Mouse (Mus musculus) layer of hippocampus, postnatal 10 days (tissue): ENCODE measurements around the gene Slc44a5. TPM values are rescaled to one million over a fixed set of nuclear protein-coding genes. Genes with fewer than 3 reads are reported as not detected.

Experiments used
- DNase-seq, 2 experiments: peaks; one replicate each; pipeline ENCODE4 v3.0.0; 2021; ENCODE audit warnings: low spot score in 2 of 2
- long read RNA-seq: library from polyadenylated mRNA; stranded (forward); transcript quantifications from one replicate; pipeline ENCODE4 v2.0.0, GENCODE M21; 2023
- total RNA-seq, 2 experiments: library from RNA; stranded (reverse); gene quantifications; 2 replicates each; pipeline ENCODE4 v1.2.3; 2021

The Slc44a5 gene
- total RNA-seq: 10 to 100 TPM; 45.5 to 48.6 TPM
- long read RNA-seq, partial matches to known transcripts: 4 of 12 reads
- long read RNA-seq, other reads (novel, unspliced or antisense): 8 of 12 reads

DNA sequence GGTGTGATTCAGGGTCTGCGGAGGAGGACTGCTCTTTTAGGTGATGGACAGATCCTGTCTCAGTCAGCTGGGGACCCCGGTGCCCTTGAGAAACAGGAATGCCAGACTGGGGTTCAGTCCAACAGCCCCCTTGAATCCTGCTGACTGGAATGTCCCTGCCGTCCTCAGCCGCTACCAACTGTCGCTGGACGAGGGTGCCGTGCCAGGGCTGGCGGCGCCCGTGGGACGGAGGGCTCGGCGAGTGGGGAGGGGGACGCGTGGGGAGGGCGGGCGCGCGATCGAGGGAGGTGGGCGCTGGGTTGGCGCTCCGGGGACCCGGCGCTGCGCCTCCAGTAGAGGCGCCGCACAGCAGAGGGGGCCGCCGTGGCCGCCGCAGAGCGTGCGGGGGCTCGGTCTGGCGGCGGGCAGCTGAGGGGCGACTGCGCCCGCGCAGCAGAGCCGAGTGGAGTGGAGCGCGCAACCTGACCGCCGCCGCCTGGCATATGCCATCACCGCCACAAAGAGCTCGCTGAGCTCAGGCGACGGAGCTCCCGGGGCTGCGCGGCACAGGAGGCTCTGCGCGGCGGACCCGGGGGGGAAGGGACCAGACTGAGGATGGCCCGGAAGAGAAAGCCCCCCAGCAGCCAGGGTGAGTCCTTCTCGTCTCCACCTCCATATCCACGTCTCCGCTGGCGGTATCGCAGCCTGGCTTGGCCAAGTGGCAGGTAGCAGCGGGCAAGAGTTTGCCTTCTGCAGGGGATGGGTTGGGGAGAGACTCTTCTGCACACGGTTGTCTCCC is at the start of gene Slc44a5:
Gene Slc44a5, plus strand, starts transcription at position 266 of the 778 bp plus-strand sequence.
- DNase-seq: peak; percentile 58 to 71

GRCm38 (mm10) chr3:153926333-153926732 is 46.9 kb upstream of the Slc44a5 start:
- DNase-seq: no peak

GRCm38 (mm10) chr3:153929526-153929925 is 43.7 kb upstream of the Slc44a5 start:
- DNase-seq: no peak

DNA sequence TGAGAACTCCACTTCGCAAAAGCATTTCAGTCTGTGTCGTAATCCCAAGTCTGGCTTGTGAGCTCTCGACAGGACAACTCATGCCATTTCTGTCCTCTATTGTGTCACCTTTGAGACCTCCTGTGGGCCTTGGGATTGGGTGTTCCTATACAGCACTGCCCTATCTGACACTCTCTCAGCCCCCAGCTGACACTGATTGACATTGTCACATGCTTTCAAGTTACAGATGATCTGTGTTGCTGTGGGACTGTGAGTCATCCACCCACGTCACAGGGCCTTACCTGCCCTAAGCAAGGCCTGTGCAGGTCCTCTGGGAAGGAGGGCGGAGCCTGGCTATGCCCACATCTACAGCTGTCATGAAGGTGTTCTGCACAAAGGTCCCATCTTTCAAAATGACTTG is 40.8 kb upstream of the Slc44a5 start:
- DNase-seq: no peak

DNA sequence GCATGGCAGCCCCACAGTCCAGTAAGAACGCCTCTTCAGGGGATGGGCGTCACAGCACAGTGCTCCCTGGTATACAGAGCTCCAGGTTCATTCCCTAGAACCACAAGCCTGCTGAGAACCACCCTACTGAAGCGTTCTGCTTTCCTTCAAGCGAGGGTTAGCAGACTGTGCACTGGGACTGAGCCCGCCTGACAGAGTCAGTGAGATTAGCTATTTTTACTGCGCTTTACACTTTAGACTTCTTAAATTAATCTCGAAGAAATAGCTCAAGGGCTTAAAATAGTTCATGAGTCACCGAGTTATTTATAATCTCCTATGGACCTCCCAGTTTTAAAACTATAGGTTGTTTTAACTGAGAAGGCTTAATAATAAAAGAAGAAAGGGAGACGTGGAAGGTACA is 37.4 kb upstream of the Slc44a5 start:
- no peak for DNase-seq

- DNase-seq: no peak
Observed at GRCm38 (mm10) chr3:153937116-153937810, 36.0 kb upstream of the Slc44a5 start.

GRCm38 (mm10) chr3:153940021-153940420 is 33.2 kb upstream of the Slc44a5 start:
- no peak for DNase-seq

DNA sequence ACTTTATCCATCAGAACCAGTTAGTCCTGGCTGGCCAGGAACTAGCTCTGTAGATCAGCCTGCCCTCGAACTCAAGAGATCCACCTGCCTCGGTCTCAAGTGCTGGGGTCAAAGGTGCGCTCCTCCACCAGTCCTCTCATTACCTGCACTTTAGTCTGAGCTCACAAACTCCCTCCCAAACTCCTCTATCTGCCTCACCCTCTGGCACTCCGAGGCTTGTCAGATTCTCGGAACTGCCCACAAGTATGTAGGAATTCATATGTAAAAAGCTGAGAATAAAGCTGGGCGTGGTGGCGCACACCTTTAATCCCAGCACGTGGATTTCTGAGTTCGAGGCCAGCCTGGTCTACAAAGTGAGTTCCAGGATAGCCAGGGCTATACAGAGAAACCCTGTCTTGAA is 32.8 kb upstream of the Slc44a5 start:
- no peak for DNase-seq

DNA sequence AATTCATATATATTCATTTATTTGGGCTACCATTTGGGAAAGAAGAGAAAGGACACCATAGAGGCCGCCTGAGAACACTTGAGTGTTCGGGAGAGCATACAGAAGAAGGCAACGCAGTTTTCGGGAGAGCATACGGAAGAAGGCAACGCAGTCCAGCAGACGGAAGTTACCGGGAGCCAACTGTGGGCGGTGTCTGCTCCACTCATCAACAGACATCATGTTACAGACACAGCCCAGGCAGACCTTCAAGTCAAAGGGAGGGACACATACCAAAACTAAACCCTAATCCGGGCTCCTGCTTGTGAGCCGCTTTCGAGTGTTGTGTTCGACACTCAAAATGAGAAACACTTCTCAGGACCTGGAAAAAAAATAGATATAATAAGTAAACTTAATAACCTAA is 31.6 kb upstream of the Slc44a5 start:
- DNase-seq: no peak

DNA sequence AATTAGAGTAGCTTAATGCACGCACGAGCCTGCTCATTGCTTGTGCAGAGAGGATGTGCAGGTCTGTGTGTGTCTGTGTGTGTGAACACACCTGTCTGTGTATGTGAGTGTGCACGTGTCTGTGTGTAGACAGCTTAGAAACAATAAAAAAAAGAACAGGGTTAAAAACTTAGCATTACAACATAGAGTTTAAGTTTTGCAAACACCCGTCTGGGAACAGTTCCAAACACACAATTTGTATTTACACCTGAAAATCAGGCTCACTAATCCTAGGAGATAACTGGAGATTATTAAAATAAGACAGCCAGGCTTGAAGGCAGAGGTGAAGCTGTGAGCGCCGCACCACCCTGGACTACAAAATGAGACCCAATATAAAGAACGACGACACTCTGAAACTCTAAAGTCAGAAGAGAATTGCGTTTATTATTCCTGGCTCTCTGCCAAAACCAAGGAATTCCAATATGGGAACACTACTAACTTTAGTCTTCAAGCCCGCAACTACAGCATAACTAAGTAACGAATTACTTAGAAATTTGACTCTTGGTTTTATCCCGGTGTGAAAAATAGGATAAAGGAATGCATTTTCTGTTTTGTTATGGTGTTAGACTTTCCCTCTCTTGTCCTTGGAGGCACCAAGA is 30.1 kb upstream of the Slc44a5 start:
- no peak for DNase-seq

DNA sequence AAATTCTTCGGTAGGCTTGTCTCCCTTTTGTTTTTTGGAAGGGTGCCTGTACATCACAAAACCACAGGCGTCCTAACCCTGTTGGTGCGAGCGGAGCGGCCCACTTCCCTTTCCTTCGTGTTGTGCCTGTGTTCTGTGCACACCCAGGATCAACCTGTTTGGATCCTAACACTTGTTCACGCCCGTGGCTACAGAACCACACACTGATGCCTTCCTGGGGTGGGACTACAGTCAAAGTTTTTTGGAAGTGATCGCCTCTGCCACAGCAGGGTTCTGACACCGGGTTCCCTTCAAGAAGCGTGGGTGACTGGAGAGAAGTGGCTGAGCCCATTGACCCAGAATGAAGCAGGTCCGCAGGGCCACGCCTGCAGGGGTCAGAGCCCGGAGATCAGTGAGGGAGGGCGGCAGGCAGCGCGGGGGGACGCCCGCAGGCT is 29.3 kb upstream of the Slc44a5 start:
- DNase-seq: no peak

- DNase-seq: peak; percentile 93 to 96
Observed at GRCm38 (mm10) chr3:153944335-153944990, 28.8 kb upstream of the Slc44a5 start, which contains the start of gene Acadm. Acadm (minus strand) TSS chr3:153944632.

DNA sequence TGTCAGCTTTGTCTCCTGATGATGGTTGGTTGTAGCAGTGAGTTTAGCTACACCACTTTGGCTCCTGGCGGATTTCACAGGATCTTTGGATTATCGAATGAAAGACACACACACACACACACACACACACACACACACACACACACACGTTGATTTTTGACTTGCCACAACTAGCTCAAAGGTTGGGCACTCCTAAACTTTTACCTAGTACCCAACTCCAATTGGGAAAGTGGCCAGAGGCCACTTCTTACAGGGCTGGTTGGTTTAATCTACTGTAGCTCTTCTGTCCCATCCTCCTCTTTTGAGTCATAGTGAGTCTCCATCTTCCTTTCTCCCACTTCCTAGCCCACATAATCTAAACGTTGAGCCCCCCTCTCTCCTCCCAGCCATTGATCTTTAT is 26.0 kb upstream of the Slc44a5 start:
- DNase-seq: no peak

- no peak for DNase-seq
Observed at GRCm38 (mm10) chr3:153948176-153948575, 25.1 kb upstream of the Slc44a5 start.

DNA sequence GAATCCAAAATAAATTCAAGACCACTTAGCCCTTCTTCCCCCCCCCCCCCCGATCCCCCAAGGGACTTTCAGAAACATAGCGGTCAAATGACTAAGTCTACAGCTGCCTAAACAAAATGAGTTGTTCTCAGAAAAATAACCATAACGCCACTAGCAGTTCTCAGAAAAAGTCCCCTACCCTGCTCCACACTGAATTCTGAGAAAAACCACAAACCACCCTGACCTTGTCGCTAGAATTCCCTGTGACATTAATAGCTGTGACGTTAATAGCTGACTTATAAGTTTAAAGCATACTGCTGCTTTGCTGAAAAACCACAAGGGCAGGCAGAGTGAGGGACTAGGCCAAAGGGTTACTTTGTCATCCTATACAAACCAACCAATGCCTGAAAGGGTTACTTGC is 15.3 kb upstream of the Slc44a5 start:
- DNase-seq: no peak

DNA sequence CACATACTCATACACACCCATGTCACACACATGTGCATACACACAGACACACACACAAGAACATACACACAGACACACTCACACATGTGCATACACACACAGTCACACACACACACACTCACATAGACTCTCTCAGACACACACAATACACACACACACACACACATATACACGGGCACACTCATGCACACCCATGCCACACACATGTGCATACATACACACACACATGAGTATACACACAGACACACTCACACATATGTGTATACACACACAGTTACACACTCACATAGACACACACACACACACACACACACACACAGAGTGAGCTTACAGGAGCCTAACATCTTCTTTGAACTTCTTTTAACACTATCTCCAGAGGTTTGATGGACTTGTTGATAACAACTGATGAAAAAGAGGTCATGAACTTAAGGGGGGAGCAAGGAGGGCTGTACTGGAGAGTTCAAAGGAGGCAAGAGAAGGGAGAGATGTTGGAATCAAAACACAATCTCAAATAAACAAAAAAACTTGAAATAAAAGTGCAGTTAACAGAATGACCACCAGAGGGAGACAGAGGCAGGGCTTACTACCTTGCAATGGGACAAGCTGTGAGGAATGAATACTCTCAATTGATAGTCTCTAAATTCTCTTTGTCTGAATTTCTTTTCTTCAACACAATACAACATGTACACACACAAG is 14.1 kb upstream of the Slc44a5 start:
- no peak for DNase-seq

- no peak for DNase-seq
Observed at GRCm38 (mm10) chr3:153959731-153960207, 13.5 kb upstream of the Slc44a5 start.

- DNase-seq: no peak
Observed at GRCm38 (mm10) chr3:153960884-153961283, 12.4 kb upstream of the Slc44a5 start.

DNA sequence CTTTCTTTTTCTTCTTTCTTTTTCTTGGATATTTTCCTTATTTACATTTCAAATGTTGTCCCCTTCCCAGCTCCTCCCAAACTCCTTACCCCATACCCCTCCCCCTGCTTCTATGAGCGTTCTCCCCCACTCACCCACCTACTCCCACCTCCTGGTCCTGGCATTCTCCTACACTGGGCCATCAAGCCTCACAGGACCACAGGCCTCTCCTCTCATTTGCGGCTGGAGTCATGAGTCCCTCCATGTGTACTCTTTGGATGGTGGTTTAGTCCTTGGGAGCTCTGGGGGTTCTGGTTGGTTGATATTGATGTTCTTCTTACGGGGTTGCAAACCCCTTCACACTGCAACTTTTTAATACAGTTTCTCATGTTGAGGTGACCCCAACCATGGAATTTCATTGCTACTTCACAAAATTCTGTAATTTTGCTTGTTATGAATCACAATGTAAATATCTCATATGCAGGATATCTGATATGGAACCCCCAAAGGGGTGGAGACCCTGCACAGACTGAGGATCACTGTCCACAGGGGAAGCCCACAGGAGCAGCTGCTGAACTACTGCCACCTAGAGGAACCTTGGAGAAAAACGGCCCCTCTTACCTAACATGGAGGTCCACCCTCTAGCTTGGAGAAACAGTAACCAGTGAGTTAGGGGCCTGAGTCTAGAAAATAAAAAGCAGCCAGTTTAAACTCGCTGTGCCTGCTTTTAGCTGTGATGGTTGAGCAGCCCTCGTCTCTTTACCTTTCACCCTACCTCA is 11.4 kb upstream of the Slc44a5 start:
- DNase-seq: no peak

DNA sequence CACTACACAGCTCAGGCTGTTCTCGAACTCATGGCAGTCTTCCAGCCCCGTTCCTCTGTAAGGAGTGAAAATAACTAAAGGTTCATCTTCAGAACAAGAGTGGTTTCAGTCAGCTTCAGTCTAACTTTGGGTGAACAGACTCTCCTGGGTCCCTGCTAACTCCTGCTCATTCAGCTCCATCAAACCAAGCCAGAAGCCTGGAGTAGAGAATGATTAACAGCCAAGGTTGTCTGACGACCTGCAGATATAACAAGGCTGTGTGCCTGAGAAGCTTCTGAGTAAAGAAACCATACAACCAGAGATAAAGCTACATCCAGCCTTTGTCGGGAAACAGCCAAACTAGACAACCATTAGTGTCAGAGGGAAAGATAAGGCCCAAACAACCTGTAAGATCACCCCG is 5.8 kb upstream of the Slc44a5 start:
- no peak for DNase-seq
